Mouse (Mus musculus): Measurements from ENCODE around the gene Glrp1.

Gene Glrp1

GRCm38 (mm10) chr1:88509789-88510188, at the start of gene Glrp1:
Gene Glrp1, minus strand, starts transcription at chr1:88510066.
- no peak for DNase-seq

GRCm38 (mm10) chr1:88559258-88559657, 49.4 kb upstream of the Glrp1 start:
- DNase-seq: no peak

GRCm38 (mm10) chr1:88558793-88559192, 48.9 kb upstream of the Glrp1 start:
- DNase-seq: no peak

GRCm38 (mm10) chr1:88556401-88556800, 46.5 kb upstream of the Glrp1 start:
- no peak for DNase-seq

- DNase-seq: no peak
Observed at GRCm38 (mm10) chr1:88553500-88554187, 43.8 kb upstream of the Glrp1 start.

GRCm38 (mm10) chr1:88549263-88549662, 39.4 kb upstream of the Glrp1 start:
- DNase-seq: no peak

- DNase-seq: no peak
Observed at GRCm38 (mm10) chr1:88547172-88547571, 37.3 kb upstream of the Glrp1 start.

- no peak for DNase-seq
Observed at GRCm38 (mm10) chr1:88543608-88544007, 33.7 kb upstream of the Glrp1 start.

- DNase-seq: no peak
Observed at GRCm38 (mm10) chr1:88539823-88540222, 30.0 kb upstream of the Glrp1 start.

- DNase-seq: no peak
Observed at GRCm38 (mm10) chr1:88539256-88539655, 29.4 kb upstream of the Glrp1 start.

- no peak for DNase-seq
Observed at GRCm38 (mm10) chr1:88536308-88536707, 26.4 kb upstream of the Glrp1 start.

- no peak for DNase-seq
Observed at GRCm38 (mm10) chr1:88534091-88534490, 24.2 kb upstream of the Glrp1 start.

- DNase-seq: no peak
Observed at GRCm38 (mm10) chr1:88526161-88526560, 16.3 kb upstream of the Glrp1 start.

GRCm38 (mm10) chr1:88525622-88526021, 15.8 kb upstream of the Glrp1 start:
- DNase-seq: no peak

GRCm38 (mm10) chr1:88521170-88521747, 11.4 kb upstream of the Glrp1 start:
- no peak for DNase-seq

GRCm38 (mm10) chr1:88513613-88514012, 3.7 kb upstream of the Glrp1 start:
- DNase-seq: no peak

- no peak for DNase-seq
Observed at GRCm38 (mm10) chr1:88507886-88508285, 2.0 kb downstream of the Glrp1 start.

- no peak for DNase-seq
Observed at GRCm38 (mm10) chr1:88507214-88507613, 2.7 kb downstream of the Glrp1 start.

GRCm38 (mm10) chr1:88506412-88506811, 3.5 kb downstream of the Glrp1 start:
- DNase-seq: no peak

GRCm38 (mm10) chr1:88505697-88506096, 4.2 kb downstream of the Glrp1 start:
- no peak for DNase-seq

- no peak for DNase-seq
Observed at GRCm38 (mm10) chr1:88504531-88504945, 5.3 kb downstream of the Glrp1 start.

GRCm38 (mm10) chr1:88502822-88503221, 7.0 kb downstream of the Glrp1 start:
- DNase-seq: no peak

- DNase-seq: no peak
Observed at GRCm38 (mm10) chr1:88499230-88499737, 10.6 kb downstream of the Glrp1 start.

GRCm38 (mm10) chr1:88497407-88497806, 12.5 kb downstream of the Glrp1 start:
- DNase-seq: no peak

GRCm38 (mm10) chr1:88492415-88492814, 17.5 kb downstream of the Glrp1 start:
- DNase-seq: no peak
